Mouse (Mus musculus) bone marrow, adult 2 months (tissue): Measurements from ENCODE around the gene Crhbp. TPM values are rescaled to one million over a fixed set of nuclear protein-coding genes. Genes with fewer than 3 reads are reported as not detected.

ENCODE experiments used
- H3K27ac ChIP-seq: fragments of 200-500 bp; 2 replicates; pipeline ENCODE4 v1.5.1; 2012; ENCODE audit warnings: low read depth, mild to moderate bottlenecking, control low read depth, inconsistent platforms, low read length; ENCODE audit not compliant: control insufficient read depth, poor library complexity, insufficient read depth
- H3K4me1 ChIP-seq: fragments of 200-500 bp; 2 replicates; pipeline ENCODE4 v1.6.1; 2011; ENCODE audit warnings: low read length; ENCODE audit not compliant: control insufficient read depth, insufficient read depth
- H3K4me3 ChIP-seq: fragments of 200-500 bp; replicated peaks from 2 replicates; pipeline ENCODE3; 2011; ENCODE audit warnings: mild to moderate bottlenecking, low read depth, low read length, control low read depth; ENCODE audit not compliant: control insufficient read depth
- CTCF ChIP-seq: fragments of 200-500 bp; IDR thresholded peaks from 2 replicates; pipeline ENCODE4 v1.5.1; 2011; ENCODE audit warnings: low read length, control low read depth; ENCODE audit not compliant: control insufficient read depth, insufficient read depth
- POLR2A ChIP-seq: fragments of 200-500 bp; IDR thresholded peaks from 2 replicates; pipeline ENCODE4 v1.6.1; 2011; ENCODE audit warnings: low read depth, mild to moderate bottlenecking, control low read depth, low read length, borderline replicate concordance; ENCODE audit not compliant: control insufficient read depth
- WGBS: fragments of 180-500 bp; shearing (Covaris S2); methylation state at CpG from one replicate; pipeline ENCODE4 v1.1.7; 2018; 5-methylcytosine and 5-hydroxymethylcytosine counted together
- polyA plus RNA-seq: library from polyadenylated mRNA; stranded (reverse); fragments of >200 nt; gene quantifications from 2 replicates; pipeline ENCODE4 v1.2.4, GENCODE M21; 2011; ENCODE audit warnings: low replicate concordance; ENCODE audit not compliant: missing spikeins, insufficient read depth, insufficient read length

The Crhbp gene
- polyA plus RNA-seq, 1 experiment: not detected

- WGBS: 83% methylated on average over 2 of the region's 2 CpGs
- H3K4me3 ChIP-seq: no peak overlapping the region
- TF ChIP-seq CTCF: peak; percentile 19; the same call in 1 of the 2 replicates
- no peak for TF ChIP-seq POLR2A
- H3K4me1 ChIP-seq: no peaks in the 10 kb centered on the region; the same call in 1 of the 2 replicates
- no peak overlapping the region for H3K27ac ChIP-seq
Measured at GRCm38 (mm10) chr13:95470970-95471369, 26.2 kb upstream of the Crhbp start.

GRCm38 (mm10) chr13:95451529-95451928 is 6.8 kb upstream of the Crhbp start:
- TF ChIP-seq POLR2A: no peak
- TF ChIP-seq CTCF: no peak
- no peaks in the 10 kb centered on the region for H3K4me1 ChIP-seq
- WGBS: 64% methylated on average over 2 of the region's 2 CpGs
- H3K27ac ChIP-seq: no peak overlapping the region
- no peak overlapping the region for H3K4me3 ChIP-seq

- no peak overlapping the region for H3K4me3 ChIP-seq
- no peak for TF ChIP-seq POLR2A
- no peak for TF ChIP-seq CTCF
- H3K4me1 ChIP-seq: no peaks in the 10 kb centered on the region
- 87% methylated on average over 9 of the region's 9 CpGs for WGBS
- no peak overlapping the region for H3K27ac ChIP-seq
Measured at GRCm38 (mm10) chr13:95450636-95451210, 6.0 kb upstream of the Crhbp start.

- no peak overlapping the region for H3K27ac ChIP-seq
- H3K4me1 ChIP-seq: no peaks in the 10 kb centered on the region
- H3K4me3 ChIP-seq: no peak overlapping the region
- 35% methylated on average over 3 of the region's 3 CpGs for WGBS
- TF ChIP-seq CTCF (no peak), POLR2A (no peak)
Measured at GRCm38 (mm10) chr13:95449730-95450129, 5.0 kb upstream of the Crhbp start.

- H3K27ac ChIP-seq: no peak overlapping the region
- H3K4me3 ChIP-seq: no peak overlapping the region
- no peak for TF ChIP-seq CTCF
- no peak for TF ChIP-seq POLR2A
- whole genome bisulfite sequencing: 21% methylated on average over 7 of the region's 7 CpGs
- H3K4me1 ChIP-seq: no peaks in the 10 kb centered on the region
Measured at GRCm38 (mm10) chr13:95444291-95444690, 433 bp downstream of the Crhbp start.

GRCm38 (mm10) chr13:95443376-95444233 is 1.1 kb downstream of the Crhbp start:
- WGBS: 6% methylated on average over 46 of the region's 46 CpGs
- Histone ChIP-seq H3K27ac (no peak overlapping the region), H3K4me3 (no peak overlapping the region), H3K4me1 (no peaks in the 10 kb centered on the region)
- no peak for TF ChIP-seq POLR2A
- TF ChIP-seq CTCF: no peak

- TF ChIP-seq CTCF: no peak
- no peak for TF ChIP-seq POLR2A
- no peak overlapping the region for H3K4me3 ChIP-seq
- no peak overlapping the region for H3K27ac ChIP-seq
- 29% methylated on average over 4 of the region's 4 CpGs for WGBS
- no peaks in the 10 kb centered on the region for H3K4me1 ChIP-seq
Measured at GRCm38 (mm10) chr13:95442901-95443300, 1.8 kb downstream of the Crhbp start.

GRCm38 (mm10) chr13:95439569-95439968 is 5.2 kb downstream of the Crhbp start:
- no peaks in the 10 kb centered on the region for H3K4me1 ChIP-seq
- no peak for TF ChIP-seq CTCF
- no peak for TF ChIP-seq POLR2A
- no peak overlapping the region for H3K27ac ChIP-seq
- 46% methylated on average over 5 of the region's 5 CpGs for WGBS
- no peak overlapping the region for H3K4me3 ChIP-seq
